Mouse (Mus musculus): ENCODE data around the gene Engase.

The Engase gene

DNA sequence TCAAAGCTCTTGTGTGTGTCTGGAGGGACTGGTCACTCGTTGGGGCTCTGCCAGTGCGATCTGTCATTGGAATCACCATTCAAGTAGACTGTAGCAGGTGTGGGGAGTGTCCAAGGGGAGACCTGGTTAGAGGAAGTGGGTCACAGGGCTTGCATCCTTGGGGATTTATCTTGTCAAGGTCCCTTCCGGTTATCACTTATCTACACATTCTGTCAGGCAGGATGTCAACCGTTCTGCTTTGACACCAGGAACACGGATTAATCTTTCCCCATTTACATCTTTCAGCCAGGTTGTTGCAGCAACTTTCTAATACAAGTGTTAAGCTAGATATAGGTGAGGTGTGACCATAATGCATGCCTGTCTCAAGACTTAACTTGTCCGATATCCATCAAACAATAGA lies 20.8 kb upstream of the Engase start:
- no peak for DNase-seq (ENCODE audit: low spot score)

DNA sequence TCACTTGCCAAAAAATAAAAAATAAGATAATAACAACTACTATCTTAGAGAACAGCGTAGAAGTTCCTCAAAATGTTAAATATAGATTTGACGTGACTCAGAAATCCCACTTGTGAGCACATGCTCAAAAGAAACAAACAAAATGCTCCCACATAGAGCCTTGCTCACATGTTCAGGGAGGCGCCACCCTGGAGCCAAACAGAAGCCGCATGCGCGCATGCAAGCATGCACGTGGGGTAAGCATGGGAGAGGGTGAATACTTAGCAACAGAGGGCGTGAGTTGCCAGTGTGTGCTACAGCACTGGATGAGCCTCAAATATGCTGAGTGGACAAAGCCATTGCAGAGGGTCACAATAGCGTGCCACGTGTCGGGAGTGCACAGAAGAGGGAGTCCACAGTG lies 19.7 kb upstream of the Engase start:
- DNase-seq (ENCODE audit: low spot score): peak; percentile 51

- peak; percentile 67 for DNase-seq (ENCODE audit: low spot score)
Observed at GRCm38 (mm10) chr11:118459051-118459450, 17.6 kb upstream of the Engase start.

GRCm38 (mm10) chr11:118459536-118459935 lies 17.1 kb upstream of the Engase start:
- DNase-seq (ENCODE audit: low spot score): no peak

- DNase-seq (ENCODE audit: low spot score): no peak
Observed at GRCm38 (mm10) chr11:118460280-118460679, 16.3 kb upstream of the Engase start.

GRCm38 (mm10) chr11:118467441-118468035 lies 9.1 kb upstream of the Engase start:
- no peak for DNase-seq (ENCODE audit: low spot score)

DNA sequence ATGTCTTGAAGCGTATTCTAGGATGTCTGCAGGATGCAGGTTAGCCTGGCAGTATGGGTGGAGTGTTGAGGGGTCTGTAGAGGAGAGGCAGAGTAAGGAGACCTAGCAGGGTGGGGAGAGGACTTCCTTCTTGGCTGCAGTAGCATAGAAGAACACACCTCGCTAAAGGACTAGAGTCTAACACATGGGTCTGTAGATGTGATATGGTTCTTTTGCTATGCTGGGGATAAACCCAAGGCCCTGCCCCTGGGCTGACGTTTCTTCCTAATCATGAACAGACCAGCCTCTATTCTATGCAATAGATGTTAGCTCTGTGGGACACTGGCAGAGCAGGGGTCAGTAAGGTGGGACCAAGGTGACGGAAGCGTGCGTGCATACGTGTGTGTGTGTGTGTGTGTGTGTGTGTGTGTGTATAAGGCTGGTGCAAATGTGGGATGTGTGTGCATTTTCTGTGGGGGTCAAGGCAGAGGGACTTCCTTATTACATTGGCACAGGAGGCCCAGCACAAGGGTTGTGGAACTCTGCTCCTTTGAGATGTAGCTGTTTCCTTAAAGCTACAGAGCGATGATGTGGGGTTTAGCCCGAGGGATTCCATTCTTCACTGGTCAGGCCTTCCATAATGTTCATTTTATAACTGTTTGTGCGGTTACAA lies 7.0 kb upstream of the Engase start:
- no peak for DNase-seq (ENCODE audit: low spot score)

DNA sequence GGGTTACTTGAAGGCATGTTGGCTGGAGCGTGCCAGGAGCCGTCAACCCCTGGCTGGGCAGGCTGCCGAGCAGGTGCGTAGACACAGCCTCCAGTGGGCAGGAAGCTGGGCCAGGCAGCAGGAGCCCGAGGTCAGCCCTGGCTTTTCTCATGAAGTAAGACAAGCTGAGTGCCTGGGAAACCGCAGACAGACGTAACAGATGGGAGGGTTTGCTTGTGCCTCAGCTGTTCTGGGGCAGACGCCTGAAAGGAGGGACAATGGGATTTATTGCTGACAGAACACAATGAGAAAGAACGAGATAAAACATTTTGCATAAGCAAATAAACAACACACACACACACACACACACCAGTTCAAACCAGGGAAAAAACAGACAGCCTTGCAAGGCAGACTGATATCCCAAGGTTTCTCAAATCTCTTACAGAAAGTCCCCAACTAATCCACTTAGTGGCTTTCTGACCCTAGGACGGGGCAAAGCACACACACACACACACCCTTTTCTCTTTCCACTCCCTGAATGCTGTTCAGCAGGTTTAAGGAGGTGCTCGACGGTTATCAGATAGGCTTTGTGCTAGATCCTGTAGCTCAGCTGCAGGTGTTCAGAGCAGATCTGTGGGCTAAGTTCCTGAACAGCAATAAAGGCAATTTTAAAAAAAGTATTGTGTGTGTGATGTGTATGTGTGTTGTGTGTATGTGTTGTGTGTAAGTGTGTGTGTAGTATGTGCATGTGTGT lies 6.2 kb upstream of the Engase start:
- peak; percentile 62 for DNase-seq (ENCODE audit: low spot score)

GRCm38 (mm10) chr11:118471676-118472075 lies 5.0 kb upstream of the Engase start:
- DNase-seq (ENCODE audit: low spot score): no peak

GRCm38 (mm10) chr11:118473161-118473560 lies 3.5 kb upstream of the Engase start:
- no peak for DNase-seq (ENCODE audit: low spot score)

- DNase-seq (ENCODE audit: low spot score): no peak
Observed at GRCm38 (mm10) chr11:118473842-118474500, 2.7 kb upstream of the Engase start.

GRCm38 (mm10) chr11:118475496-118476083 lies 1.0 kb upstream of the Engase start:
- peak; percentile 34 for DNase-seq (ENCODE audit: low spot score)

DNA sequence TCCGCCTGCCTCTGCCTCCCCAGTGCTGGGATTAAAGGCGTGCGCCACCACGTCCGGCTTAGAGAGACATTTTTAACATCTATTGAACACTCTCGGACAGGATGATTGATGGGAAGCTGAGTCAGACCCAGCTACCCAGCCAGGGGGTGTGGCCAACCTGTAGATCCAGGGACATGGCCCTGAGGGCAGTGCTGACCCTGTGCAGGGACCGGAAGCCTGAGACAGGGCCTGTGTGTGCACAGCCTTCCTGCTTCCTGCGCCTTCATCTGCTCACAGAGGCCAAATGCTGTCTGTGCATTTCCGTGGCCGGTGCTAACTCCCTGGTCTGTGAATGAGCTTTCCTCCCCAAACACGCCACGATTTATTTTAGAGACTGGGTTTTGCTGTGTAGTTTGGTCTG lies 3.1 kb downstream of the Engase start:
- DNase-seq (ENCODE audit: low spot score): peak; percentile 56

- no peak for DNase-seq (ENCODE audit: low spot score)
Observed at GRCm38 (mm10) chr11:118481231-118481630, 4.6 kb downstream of the Engase start.

GRCm38 (mm10) chr11:118481751-118482150 lies 5.1 kb downstream of the Engase start:
- DNase-seq (ENCODE audit: low spot score): no peak

DNA sequence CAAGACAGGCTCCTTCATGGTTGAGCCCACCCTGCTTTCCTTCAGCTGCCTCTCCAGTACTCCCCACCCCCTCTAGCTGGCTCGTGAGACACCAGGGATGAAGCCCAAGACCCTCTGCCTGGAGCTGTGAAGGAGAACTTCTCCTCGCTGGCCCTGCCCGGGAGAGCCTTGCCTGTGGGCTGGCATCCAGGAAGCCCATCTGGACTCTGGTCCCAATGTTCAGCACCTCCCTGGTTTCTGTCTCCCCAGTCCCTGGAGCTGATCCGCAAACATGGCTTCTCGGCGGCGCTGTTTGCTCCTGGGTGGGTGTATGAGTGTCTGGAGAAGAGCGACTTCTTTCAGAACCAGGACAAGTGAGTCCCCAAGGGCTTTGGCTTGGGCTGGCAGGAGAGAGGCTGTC lies 7.5 kb downstream of the Engase start:
- no peak for DNase-seq (ENCODE audit: low spot score)

- no peak for DNase-seq (ENCODE audit: low spot score)
Observed at GRCm38 (mm10) chr11:118485338-118485737, 8.7 kb downstream of the Engase start.

DNA sequence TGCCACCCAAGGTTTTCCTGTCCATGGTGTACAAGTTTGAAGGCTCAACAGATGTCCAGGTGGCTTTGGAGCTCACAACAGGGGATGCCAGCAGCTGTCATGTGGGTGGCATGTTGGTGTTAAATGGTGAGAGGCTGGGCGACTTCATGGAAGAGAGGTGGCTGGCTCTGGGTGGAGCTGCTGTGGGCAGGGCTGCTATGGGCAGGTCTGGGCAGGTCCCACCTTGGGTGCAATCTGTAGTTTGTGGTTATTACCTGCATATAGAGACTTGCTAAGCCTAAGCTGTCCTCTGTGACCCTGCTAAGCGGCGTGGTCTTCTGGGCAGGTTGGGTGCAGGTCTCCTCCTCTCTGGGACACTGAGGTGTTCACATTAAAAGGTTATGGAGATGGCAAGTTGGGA lies 9.2 kb downstream of the Engase start:
- peak; percentile 72 for DNase-seq (ENCODE audit: low spot score)

- no peak for DNase-seq (ENCODE audit: low spot score)
Observed at GRCm38 (mm10) chr11:118486281-118486680, 9.7 kb downstream of the Engase start.

DNA sequence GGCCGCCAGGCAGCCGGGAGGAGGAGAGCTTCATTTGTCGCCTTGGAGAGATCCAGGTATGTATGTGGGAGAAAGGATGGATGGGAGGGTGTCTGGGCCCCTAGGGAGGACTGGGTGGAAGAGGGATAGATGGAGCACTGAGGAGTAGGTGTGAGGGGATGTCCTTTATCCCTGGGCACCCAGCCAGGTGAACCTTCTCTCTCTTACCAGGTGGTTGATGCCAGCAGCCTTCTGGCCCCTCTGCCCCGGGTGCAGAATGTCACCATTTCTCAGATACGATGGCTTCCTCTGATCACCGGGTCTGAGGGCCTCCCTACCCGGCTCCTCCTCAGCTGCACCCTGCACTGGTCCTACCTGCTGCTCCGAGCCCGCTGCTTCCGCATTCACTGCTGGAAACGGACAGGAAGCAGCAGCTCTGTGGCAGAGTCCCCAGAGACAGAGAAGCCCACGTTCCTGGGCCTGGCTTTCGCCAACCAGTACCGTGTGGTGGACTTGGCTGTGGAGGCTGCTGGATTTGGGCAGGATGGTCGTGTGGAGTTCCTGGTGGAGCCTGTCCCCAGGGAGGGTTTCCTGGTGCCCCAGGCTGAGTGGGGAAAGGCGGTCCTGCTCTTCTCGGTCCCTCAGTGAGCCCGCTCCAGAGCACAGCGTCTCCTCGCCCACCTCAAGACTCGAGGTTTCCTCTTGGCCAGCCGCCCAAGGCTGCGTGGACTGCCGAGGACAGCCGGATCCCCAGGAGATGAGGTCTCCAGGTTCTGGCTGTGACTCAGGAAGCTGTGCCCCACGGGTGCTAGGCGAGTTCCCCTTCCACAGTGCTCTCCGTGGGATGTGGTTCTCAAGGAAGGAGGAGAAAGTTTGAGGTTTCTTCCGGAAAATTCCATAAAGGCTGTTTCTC lies 10.5 kb downstream of the Engase start:
- DNase-seq (ENCODE audit: low spot score): no peak

GRCm38 (mm10) chr11:118488191-118488906 lies 11.7 kb downstream of the Engase start:
- no peak for DNase-seq (ENCODE audit: low spot score)
